Mouse (Mus musculus): Measurements from ENCODE around the gene Dgcr2.

- TF ChIP-seq POLR2A (IDR thresholded peaks at IDR 0.05; ENCODE audit: insufficient read length, low read depth) (no peak), CEBPB (IDR thresholded peaks at IDR 0.05; ENCODE audit: insufficient read depth, poor library complexity, severe bottlenecking) (no peak), USF1 (IDR thresholded peaks at IDR 0.05; ENCODE audit: low read depth) (no peak), REST (IDR thresholded peaks at IDR 0.05; ENCODE audit: insufficient read depth, insufficient read length) (no peak), TCF12 (IDR thresholded peaks at IDR 0.05; ENCODE audit: insufficient read depth, poor library complexity, severe bottlenecking) (no peak), E2F4 (IDR thresholded peaks at IDR 0.05; ENCODE audit: insufficient read depth) (no peak), MAX (IDR thresholded peaks at IDR 0.05; ENCODE audit: low read depth) (no peak), MYOG (IDR thresholded peaks at IDR 0.05; ENCODE audit: control insufficient read depth in 1 of 3, insufficient read depth in 1 of 3, insufficient read length in 2 of 3, low read depth in 2 of 3) (no peak), MYOD1 (IDR thresholded peaks at IDR 0.05; ENCODE audit: control insufficient read depth in 1 of 3, insufficient read length in 2 of 3, low read depth in 2 of 3) (peak in 1 of 3 experiments; percentile 21), SRF (IDR thresholded peaks at IDR 0.05; ENCODE audit: control insufficient read depth, insufficient read length, low read depth) (no peak), TCF3 (IDR thresholded peaks at IDR 0.05; ENCODE audit: insufficient read length, low read depth) (no peak)
These were observed 16.2 kb upstream of the Dgcr2 start, which contains the start of gene Gsc2 for GRCm38 (mm10) chr16:17914307-17915249.
